Mouse (Mus musculus) testis, postnatal 14 days (tissue): ENCODE results near the gene Hectd1.

Experiments
- DNase-seq: peaks from one replicate; pipeline ENCODE4 v3.0.0; 2021; ENCODE audit warnings: low spot score

Gene Hectd1

GRCm38 (mm10) chr12:51843576-51844520 is 14.5 kb upstream of the Hectd1 start:
- no peak for DNase-seq

- DNase-seq, result no peak
These were observed 12.9 kb upstream of the Hectd1 start for GRCm38 (mm10) chr12:51842081-51842864.

DNA sequence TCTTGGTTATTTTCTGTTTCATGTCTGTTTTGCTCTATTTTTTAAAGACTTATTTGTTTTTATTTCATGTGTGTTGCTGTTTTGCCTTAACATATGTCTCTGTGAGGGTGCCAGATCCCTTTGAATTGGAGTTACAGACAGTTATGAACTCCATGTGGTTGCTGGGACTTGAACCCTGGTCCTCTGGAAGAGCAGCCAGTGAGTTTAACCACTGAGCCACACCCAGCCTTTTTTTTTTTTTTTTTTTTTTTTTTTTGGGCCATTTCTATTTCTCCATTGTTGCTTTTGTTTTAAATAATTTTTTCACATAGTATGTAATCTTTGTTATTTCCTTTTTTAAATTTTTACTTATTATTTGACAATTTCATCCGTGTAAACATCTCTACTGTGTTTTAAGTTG is 10.5 kb upstream of the Hectd1 start:
- no peak for DNase-seq

DNA sequence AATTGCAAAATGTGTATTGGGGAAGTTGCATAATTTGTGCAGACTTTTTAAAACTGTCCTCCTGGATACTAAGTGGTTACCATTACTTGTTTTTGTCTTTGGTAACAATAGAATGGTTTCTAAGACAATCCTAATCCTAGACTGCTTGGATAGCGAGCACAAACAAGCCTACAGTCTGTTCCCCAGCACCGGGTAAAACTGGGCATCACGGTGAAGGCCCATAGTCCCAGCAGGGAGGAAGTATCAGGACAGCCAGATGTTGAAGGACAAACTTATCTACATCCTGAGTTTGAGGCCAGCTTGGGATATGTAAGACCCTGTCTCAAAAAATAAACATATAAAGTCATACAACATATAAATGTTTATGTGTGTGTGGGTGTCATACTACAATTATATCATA is 5.9 kb upstream of the Hectd1 start:
- no peak for DNase-seq

- no peak for DNase-seq
These were observed 2.6 kb upstream of the Hectd1 start for GRCm38 (mm10) chr12:51831931-51832330.

GRCm38 (mm10) chr12:51831296-51831695 is 2.0 kb upstream of the Hectd1 start:
- DNase-seq, result no peak

DNA sequence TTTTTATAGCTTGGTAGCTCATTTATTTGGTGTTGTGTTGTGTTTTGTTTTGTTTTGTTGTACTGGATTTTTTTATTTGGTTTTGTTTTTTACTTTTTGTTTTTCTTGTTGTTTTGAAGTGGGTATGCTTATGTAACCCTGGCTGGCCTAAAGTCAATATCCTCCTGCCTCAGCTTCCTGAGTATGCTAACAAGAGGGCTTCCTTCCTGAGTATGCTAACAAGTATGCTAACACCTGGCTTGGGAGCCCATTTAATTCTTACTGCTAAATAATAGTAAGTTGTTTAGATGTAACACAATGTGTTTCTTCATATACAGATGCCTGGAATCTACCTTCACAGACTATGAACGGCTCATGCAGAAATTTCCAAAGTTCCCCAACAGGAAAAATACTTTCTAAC is 1.3 kb upstream of the Hectd1 start:
- no peak for DNase-seq

DNA sequence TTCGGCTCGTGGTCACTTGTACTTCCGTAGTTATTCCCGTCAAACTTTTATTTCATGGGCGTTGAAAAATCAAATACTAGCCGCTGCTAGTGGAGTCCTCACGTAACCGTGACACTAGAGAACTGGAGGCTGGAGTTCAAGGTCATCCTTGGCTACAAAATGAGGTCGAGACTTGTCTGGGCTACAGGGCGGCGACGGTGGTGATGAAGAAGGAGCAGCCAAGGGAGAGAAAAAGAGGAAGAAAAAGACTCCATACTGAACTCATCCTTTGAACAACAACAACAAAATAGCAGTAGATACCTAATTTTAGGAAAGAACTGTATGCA is 704 bp upstream of the Hectd1 start:
- DNase-seq, result no peak

- peak; percentile 87 for DNase-seq
These were observed 533 bp downstream of the Hectd1 start for GRCm38 (mm10) chr12:51828716-51829289.

DNA sequence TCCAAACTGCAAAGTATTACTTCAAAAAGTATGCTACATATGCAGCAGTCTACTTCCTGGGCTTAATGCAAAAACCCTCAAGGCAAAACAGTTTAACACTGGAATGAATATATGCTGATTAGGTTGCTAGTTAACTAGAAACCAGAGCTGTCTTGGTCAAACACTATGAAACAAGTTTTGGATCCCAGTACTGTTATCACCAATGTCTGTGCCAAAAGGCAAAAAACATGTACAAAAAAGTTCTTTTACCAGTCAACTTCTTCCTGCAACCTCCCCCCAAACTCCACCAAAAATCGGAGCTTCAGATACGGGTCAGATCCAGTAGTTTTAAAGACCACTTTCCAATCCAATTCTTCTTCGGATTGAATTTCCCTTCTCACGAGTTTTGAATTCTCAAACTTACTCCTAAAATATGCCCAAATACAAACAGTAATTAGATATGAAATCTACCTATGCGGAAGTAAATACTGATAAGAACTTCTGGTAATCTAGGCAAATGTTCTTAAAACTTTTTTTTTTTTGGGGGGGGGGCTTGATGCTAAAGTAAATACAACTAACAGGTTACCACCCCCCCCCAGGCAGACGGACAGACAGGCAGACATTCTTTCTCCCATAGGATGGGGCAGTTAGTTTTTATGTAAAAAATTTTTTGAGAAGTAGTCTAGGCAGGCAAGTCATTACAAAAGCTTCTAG is 1.2 kb downstream of the Hectd1 start:
- DNase-seq, result no peak

DNA sequence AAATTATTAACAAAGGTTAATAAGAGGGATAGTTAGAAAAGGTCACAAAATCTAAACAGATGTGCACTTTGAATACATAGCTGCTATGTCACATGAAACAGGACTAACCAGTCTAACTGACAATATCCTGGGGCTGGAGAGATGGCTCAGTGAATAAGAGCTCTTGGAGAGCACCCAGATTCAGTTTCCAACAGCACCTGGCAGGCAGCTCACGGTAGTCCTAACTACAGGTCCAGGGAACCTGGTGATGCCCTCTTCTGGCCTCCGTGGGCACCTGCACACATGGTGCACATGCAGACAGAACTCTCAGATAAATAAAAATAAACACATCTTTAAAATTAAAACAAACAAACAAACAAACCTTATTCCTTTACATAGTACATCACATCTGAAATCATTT is 4.0 kb downstream of the Hectd1 start:
- DNase-seq, result no peak

GRCm38 (mm10) chr12:51823311-51823710 is 6.0 kb downstream of the Hectd1 start:
- no peak for DNase-seq

DNA sequence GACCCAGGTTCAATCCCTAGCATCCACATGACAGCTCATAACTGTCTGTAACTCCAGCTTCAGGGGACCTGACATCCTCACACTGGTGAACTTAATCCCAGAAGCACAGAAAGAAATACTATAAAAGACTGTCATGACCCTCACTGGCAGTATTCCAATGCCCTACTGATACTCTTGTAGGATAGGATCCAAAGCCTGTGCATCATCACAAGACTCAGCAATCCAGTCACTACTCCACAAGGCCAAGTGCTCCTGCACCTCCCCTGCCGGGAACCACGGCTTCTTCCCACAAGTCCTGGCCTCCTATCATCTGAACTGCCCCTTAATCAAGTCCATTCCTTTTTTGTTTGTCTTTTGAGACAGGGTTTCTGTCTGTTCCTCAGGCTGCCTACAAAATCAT is 6.5 kb downstream of the Hectd1 start:
- DNase-seq, result no peak

DNA sequence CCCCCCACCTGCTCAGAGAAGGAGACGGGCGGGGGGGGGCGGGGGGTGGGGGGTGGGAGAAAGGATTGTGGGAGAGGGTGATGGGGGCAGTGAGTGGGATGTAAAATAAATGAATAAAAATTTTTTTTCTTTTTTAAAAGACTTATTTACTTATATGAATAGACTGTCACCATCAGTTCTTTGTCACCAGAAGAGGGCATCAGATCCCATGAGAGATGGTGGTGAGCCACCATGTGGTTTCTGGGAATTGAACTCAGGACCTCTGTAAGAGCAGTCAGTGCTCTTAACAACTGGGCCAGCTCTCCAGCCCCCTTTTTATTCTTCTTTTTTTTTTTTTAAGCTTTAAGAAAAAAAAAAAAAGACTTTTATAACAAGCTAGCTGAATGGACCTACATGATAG is 7.1 kb downstream of the Hectd1 start:
- DNase-seq, result no peak

- no peak for DNase-seq
These were observed 8.1 kb downstream of the Hectd1 start for GRCm38 (mm10) chr12:51821256-51821655.

DNA sequence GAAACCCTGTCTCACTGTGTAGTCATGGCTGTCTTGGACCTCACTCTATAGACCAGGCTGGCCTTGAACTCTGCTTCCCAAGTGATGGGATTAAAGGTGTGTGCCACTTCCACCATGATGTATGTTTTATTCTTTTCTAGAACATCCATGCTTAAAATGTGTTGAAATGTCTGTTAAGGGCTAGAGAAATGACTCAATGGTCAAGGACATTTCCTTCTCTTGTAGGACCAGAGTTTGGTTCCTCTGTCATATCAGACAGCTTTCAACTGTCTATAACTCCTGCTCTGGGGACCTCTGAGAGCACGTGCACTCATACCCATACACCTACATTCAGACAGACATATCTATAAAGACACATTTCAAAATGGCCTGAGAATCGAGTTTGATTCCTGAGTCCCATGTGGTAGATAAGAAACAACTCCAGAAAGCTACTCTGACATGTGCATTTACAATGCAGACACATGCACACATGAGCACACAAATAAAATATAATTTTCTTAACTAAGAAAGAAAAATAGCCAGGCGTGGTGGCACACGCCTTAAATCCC is 9.3 kb downstream of the Hectd1 start:
- no peak for DNase-seq

DNA sequence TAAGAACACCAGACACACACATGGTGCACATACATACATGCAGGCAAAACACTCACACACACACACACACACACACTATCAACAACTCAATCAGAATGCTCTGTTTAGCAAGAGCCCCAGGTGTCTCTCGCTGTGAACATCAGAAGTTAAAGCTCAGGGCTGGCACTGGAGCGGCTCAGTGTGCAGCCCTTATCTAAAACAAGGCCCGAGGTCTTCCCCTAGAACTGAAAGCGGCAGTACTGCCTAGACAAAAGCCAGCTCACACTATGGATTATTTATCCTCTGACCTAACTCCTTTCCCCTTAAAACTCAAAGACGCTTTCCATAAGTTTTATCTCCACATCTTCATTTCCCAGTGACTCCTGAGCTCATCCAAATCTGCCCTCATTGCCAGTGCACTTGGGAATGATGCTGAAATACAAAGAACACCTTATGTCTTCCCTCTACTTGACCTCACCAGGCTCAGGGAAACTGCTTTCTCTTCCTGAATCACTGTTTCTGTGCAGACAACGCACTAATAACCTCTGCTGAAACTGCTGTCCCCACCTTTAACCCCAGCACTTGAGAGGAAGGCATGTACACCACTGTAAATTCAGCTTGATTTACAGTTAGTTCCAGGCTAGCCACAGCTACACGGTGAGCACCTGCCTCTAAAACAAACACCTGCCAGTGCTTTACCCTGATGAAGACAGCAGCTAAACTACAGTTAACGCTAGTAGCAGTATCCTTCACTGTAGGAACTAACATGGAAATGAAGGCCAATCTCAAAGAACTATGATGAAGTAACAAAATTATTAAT is 11.3 kb downstream of the Hectd1 start:
- DNase-seq, result no peak

- no peak for DNase-seq
These were observed 17.8 kb downstream of the Hectd1 start for GRCm38 (mm10) chr12:51811388-51812140.

- DNase-seq, result no peak
These were observed 18.8 kb downstream of the Hectd1 start for GRCm38 (mm10) chr12:51810564-51810963.

GRCm38 (mm10) chr12:51784842-51785241 is 44.5 kb downstream of the Hectd1 start:
- no peak for DNase-seq
